Mouse (Mus musculus) G1E-ER4 (cell line): ENCODE data around the gene Hps6. TPM values are rescaled to one million over a fixed set of nuclear protein-coding genes. Genes with fewer than 3 reads are reported as not detected.
A peak's percentile ranks its signal among the peaks of the same experiment; 100 is the strongest.

Experiments
- GATA1 ChIP-seq: IDR thresholded peaks from one replicate; pipeline ENCODE4 v1.8.0; 2012; ENCODE audit warnings: low read length, inconsistent platforms
- polyA plus RNA-seq: library from polyadenylated mRNA; stranded (reverse); fragments of >175 nt; gene quantifications from 2 replicates; pipeline ENCODE4 v1.2.3, GENCODE M21; 2012

The Hps6 gene
- polyA plus RNA-seq, 1 experiment, result 16.6 TPM

GRCm38 (mm10) chr19:46014572-46015178 is 11.4 kb downstream of the Hps6 start:
- no peak for TF ChIP-seq GATA1

GRCm38 (mm10) chr19:46016023-46016422 is 12.7 kb downstream of the Hps6 start:
- no peak for TF ChIP-seq GATA1

GRCm38 (mm10) chr19:46024959-46025358 is 21.7 kb downstream of the Hps6 start:
- no peak for TF ChIP-seq GATA1

- TF ChIP-seq GATA1, result no peak
Observed at GRCm38 (mm10) chr19:46026567-46026966, 23.3 kb downstream of the Hps6 start.

GRCm38 (mm10) chr19:46028747-46029320 is 25.5 kb downstream of the Hps6 start:
- TF ChIP-seq GATA1, result no peak

- TF ChIP-seq GATA1, result no peak
Observed at GRCm38 (mm10) chr19:46029652-46030051, 26.3 kb downstream of the Hps6 start.

- TF ChIP-seq GATA1, result no peak
Observed at GRCm38 (mm10) chr19:46030196-46030983, 27.1 kb downstream of the Hps6 start.

- TF ChIP-seq GATA1, result no peak
Observed at GRCm38 (mm10) chr19:46031689-46032432, 28.6 kb downstream of the Hps6 start.

- no peak for TF ChIP-seq GATA1
Observed at GRCm38 (mm10) chr19:46032731-46033510, 29.6 kb downstream of the Hps6 start.

GRCm38 (mm10) chr19:46033911-46034310 is 30.6 kb downstream of the Hps6 start:
- TF ChIP-seq GATA1, result no peak

- no peak for TF ChIP-seq GATA1
Observed at GRCm38 (mm10) chr19:46035971-46036370, 32.7 kb downstream of the Hps6 start.

- TF ChIP-seq GATA1, result no peak
Observed at GRCm38 (mm10) chr19:46036477-46037242, 33.4 kb downstream of the Hps6 start.

- TF ChIP-seq GATA1, result peak; percentile 48
Observed at GRCm38 (mm10) chr19:46037243-46037924, 34.1 kb downstream of the Hps6 start.

- TF ChIP-seq GATA1, result no peak
Observed at GRCm38 (mm10) chr19:46037925-46038850, 34.9 kb downstream of the Hps6 start.
